In genomic region chr4:63475208-63475607, GRCm38 (mm10) we compare ENCODE assay signal across 33 mouse cellular contexts. TPM values are rescaled to one million over a fixed set of nuclear protein-coding genes. Genes with fewer than 3 reads are reported as not detected.
DNase-seq lines count a peak whose midpoint lies in the region; ATAC-seq lines count a peak whose summit lies in the region.
"Had no signal": no experiment of that assay in that cellular context is flagged by ENCODE, and none has a peak within 500 bp of the region (broad histone marks: within the 10 kb centered on the region; RNA-seq: fewer than 3 reads in every experiment).

No protein-coding gene starts in this region.

- no peak for ATAC-seq in midbrain, embryonic 14.5 days (ENCODE audit: low FRiP score, low TSS enrichment)
- ATAC-seq in CD4-positive, CD25-positive, alpha-beta regulatory T cell, adult 4 months = peak; percentile 32
- ATAC-seq in megakaryocyte-erythroid progenitor cell, adult 5-6 weeks (replicated peaks; ENCODE audit: low FRiP score, low TSS enrichment, poor library complexity, severe bottlenecking) = no peak
- ATAC-seq: forebrain, embryonic 15.5 days; intestine, embryonic 16.5 days; Patski had no signal

- H3K36me3 ChIP-seq in midbrain, embryonic 10.5 days = peaks cover 33% of the 10 kb centered on the region
- H3K36me3 ChIP-seq in midbrain, embryonic 14.5 days (ENCODE audit: control insufficient read depth, insufficient read depth, low read length) = no peaks in the 10 kb centered on the region
- H3K36me3 ChIP-seq: embryonic facial prominence, embryonic 15.5 days; forebrain, embryonic 15.5 days; heart, embryonic 13.5 days; hindbrain, embryonic 12.5 days; neural tube, embryonic 12.5 days had no signal

- peak overlapping the region; percentile 33; the same call in 1 of the 2 replicates for H3K27ac ChIP-seq in midbrain, embryonic 10.5 days (replicated peaks)
- H3K27ac ChIP-seq in midbrain, embryonic 14.5 days (replicated peaks; ENCODE audit: low read depth, low read length) = no peak overlapping the region
- H3K27ac ChIP-seq: embryonic facial prominence, embryonic 10.5 days; embryonic facial prominence, embryonic 15.5 days; forebrain, embryonic 15.5 days; gastrocnemius, adult 2 months; heart, embryonic 13.5 days; hindbrain, embryonic 12.5 days; kidney, postnatal 0 days; liver, embryonic 14.5 days; neural tube, embryonic 12.5 days had no signal

- no peak overlapping the region for H3K9ac ChIP-seq in midbrain, embryonic 14.5 days (replicated peaks; ENCODE audit: low read length)
- H3K9ac ChIP-seq: embryonic facial prominence, embryonic 15.5 days; forebrain, embryonic 15.5 days; heart, embryonic 13.5 days; hindbrain, embryonic 12.5 days; liver, embryonic 14.5 days; neural tube, embryonic 12.5 days had no signal

- no peaks in the 10 kb centered on the region for H3K27me3 ChIP-seq in midbrain, embryonic 10.5 days (ENCODE audit: low read depth, poor library complexity, severe bottlenecking)
- H3K27me3 ChIP-seq in midbrain, embryonic 14.5 days (ENCODE audit: control insufficient read depth, insufficient read depth, low read length) = no peaks in the 10 kb centered on the region
- H3K27me3 ChIP-seq: embryonic facial prominence, embryonic 15.5 days; forebrain, embryonic 15.5 days; heart, embryonic 13.5 days; hindbrain, embryonic 12.5 days; neural tube, embryonic 12.5 days; Patski had no signal

- WGBS in midbrain, embryonic 10.5 days = 75% methylated on average over 3 of the region's 3 CpGs
- 70% methylated on average over 3 of the region's 3 CpGs for WGBS in midbrain, embryonic 14.5 days

- peaks cover 50% of the 10 kb centered on the region for H3K4me1 ChIP-seq in midbrain, embryonic 10.5 days
- peaks cover 11% of the 10 kb centered on the region for H3K4me1 ChIP-seq in midbrain, embryonic 14.5 days (ENCODE audit: control insufficient read depth, insufficient read depth, low read length)

- H3K4me2 ChIP-seq in midbrain, embryonic 14.5 days (ENCODE audit: low read length) = no peak overlapping the region
- H3K4me2 ChIP-seq: embryonic facial prominence, embryonic 15.5 days; forebrain, embryonic 15.5 days; heart, embryonic 13.5 days; hindbrain, embryonic 12.5 days; midbrain, embryonic 11.5 days; neural tube, embryonic 12.5 days had no signal

- H3K4me3 ChIP-seq in midbrain, embryonic 10.5 days = no peak overlapping the region
- H3K4me3 ChIP-seq in midbrain, embryonic 14.5 days (replicated peaks; ENCODE audit: low read depth, low read length) = no peak overlapping the region
- H3K4me3 ChIP-seq: embryonic facial prominence, embryonic 10.5 days; embryonic facial prominence, embryonic 15.5 days; forebrain, embryonic 15.5 days; gastrocnemius, adult 2 months; heart, embryonic 13.5 days; hindbrain, embryonic 12.5 days; myocyte; neural tube, embryonic 12.5 days had no signal

- no peaks in the 10 kb centered on the region for H3K9me3 ChIP-seq in midbrain, embryonic 10.5 days (replicated peaks)
- H3K9me3 ChIP-seq in midbrain, embryonic 14.5 days (ENCODE audit: control insufficient read depth, low read length) = no peaks in the 10 kb centered on the region
- H3K9me3 ChIP-seq: embryonic facial prominence, embryonic 10.5 days; embryonic facial prominence, embryonic 15.5 days; forebrain, embryonic 15.5 days; heart, embryonic 13.5 days; hindbrain, embryonic 12.5 days; neural tube, embryonic 12.5 days had no signal

- DNase-seq in midbrain, embryonic 10.5 days (ENCODE audit: low spot score) = no peak
- no peak for DNase-seq in midbrain, embryonic 14.5 days
- DNase-seq in thymus, postnatal 0 days (ENCODE audit: low spot score) = peak; percentile 57
- DNase-seq in cerebellum, postnatal 25 days = no peak
- no peak for DNase-seq in adrenal gland, postnatal 14 days
- DNase-seq: adrenal gland, postnatal 25 days; cerebellum, adult 11-12 months; cerebellum, postnatal 14 days; gastrocnemius, adult 2 months; heart, postnatal 10 days; kidney, adult 8-10 months; kidney, postnatal 4 days; left cerebral cortex, postnatal 4 days; liver; lung, adult 2 months; lung, postnatal 14 days; right cerebral cortex, adult 18-20 months; spleen, adult 18-20 months had no signal

RNA-seq across cellular contexts. Expression of gene Whrn, which starts 20.6 kb away (rescaled TPM):
- 8.6 and 8.8 TPM in 2 replicates for polyA plus RNA-seq in midbrain, embryonic 10.5 days (2016; fragmentation: Nextera tagmentation; extraction: Ambion mirVana)
- 7.8 and 8.0 TPM in 2 replicates for polyA plus RNA-seq in midbrain, embryonic 14.5 days (2014; fragmentation: Nextera tagmentation; extraction: Ambion mirVana)
- polyA plus RNA-seq in CD4-positive, CD25-positive, alpha-beta regulatory T cell, adult 4 months (2017; shearing (Covaris generic)) = 1 to 10 TPM; 3.4 to 4.0 TPM
- polyA plus RNA-seq in thymus, postnatal 0 days (2015; fragmentation: Nextera tagmentation; extraction: Ambion mirVana) = 12.0 and 17.1 TPM in 2 replicates
- total RNA-seq in adrenal gland, postnatal 14 days (2021) = 26.5 TPM in 2 replicates
- 0.15 and 0.82 TPM in 2 replicates for total RNA-seq in megakaryocyte-erythroid progenitor cell, adult 5-6 weeks (2014; fragmentation: Nextera tagmentation)
- not detected in 2 replicates for total RNA-seq in megakaryocyte-erythroid progenitor cell, adult 5-6 weeks (2017)
- total RNA-seq: MEL had no signal
